Mouse (Mus musculus): ENCODE data around the gene Vmn1r205. TPM values are rescaled to one million over a fixed set of nuclear protein-coding genes. Genes with fewer than 3 reads are reported as not detected.

The Vmn1r205 gene
- not detected for total RNA-seq (2023)

GRCm38 (mm10) chr13:22592900-22593299 is at the start of gene Vmn1r205:
Vmn1r205 (minus strand) TSS chr13:22593000.

GRCm38 (mm10) chr13:22624151-22624550 is 31.4 kb upstream of the Vmn1r205 start, which contains the start of gene Vmn1r206:
Vmn1r206 (minus strand) TSS chr13:22624251.

GRCm38 (mm10) chr13:22552898-22553297 is 39.9 kb downstream of the Vmn1r205 start, which contains the start of gene Vmn1r204:
Vmn1r204 (plus strand) TSS chr13:22553198.

Other genes with a start within 250 kb of the Vmn1r205 start
- gene Vmn1r198, start 242.6 kb downstream of the Vmn1r205 start, total RNA-seq (2023), result not detected
- gene Vmn1r199, start 213.2 kb downstream of the Vmn1r205 start, total RNA-seq (2023), result not detected
- not detected for gene Vmn1r200, start 202.6 kb downstream of the Vmn1r205 start, total RNA-seq (2023)
- not detected for gene Vmn1r201, start 121.1 kb downstream of the Vmn1r205 start, total RNA-seq (2023)
- gene Vmn1r202, start 87.6 kb downstream of the Vmn1r205 start, total RNA-seq (2023), result 0.15 TPM
- not detected for gene Vmn1r203, start 74.9 kb downstream of the Vmn1r205 start, total RNA-seq (2023)
- not detected for gene Vmn1r204, start 39.8 kb downstream of the Vmn1r205 start, total RNA-seq (2023)
- not detected for gene Vmn1r206, start 31.3 kb upstream of the Vmn1r205 start, total RNA-seq (2023)
- not detected for gene Vmn1r207-ps, start 136.6 kb upstream of the Vmn1r205 start, total RNA-seq (2023)
- gene Vmn1r208, start 184.4 kb upstream of the Vmn1r205 start, total RNA-seq (2023), result not detected
- not detected for gene Vmn1r209, start 216.7 kb upstream of the Vmn1r205 start, total RNA-seq (2023)
- gene Vmn1r210, start 238.3 kb upstream of the Vmn1r205 start, total RNA-seq (2023), result not detected

Measured in CD4-positive naive resting alpha-beta T cell, adult 76 days (primary cell).